Mouse (Mus musculus) thymus, adult 2 months (tissue): ENCODE data around the gene Atp2a2. TPM values are rescaled to one million over a fixed set of nuclear protein-coding genes. Genes with fewer than 3 reads are reported as not detected.
A peak's percentile ranks its signal among the peaks of the same experiment; 100 is the strongest.

Experiments
- DNase-seq: peaks from one replicate; pipeline ENCODE4 v3.0.0; 2021
- H3K27ac ChIP-seq: fragments of 200-500 bp; 2 replicates; pipeline ENCODE4 v1.5.1; 2012; ENCODE audit warnings: low read length, control low read depth; ENCODE audit not compliant: control insufficient read depth, insufficient read depth
- H3K27me3 ChIP-seq: fragments of 200-500 bp; 2 replicates; pipeline ENCODE4 v1.6.1; 2012; ENCODE audit warnings: mild to moderate bottlenecking, low read length, moderate library complexity, mixed read lengths; ENCODE audit not compliant: control insufficient read depth, insufficient read depth
- H3K36me3 ChIP-seq: fragments of 200-500 bp; 2 replicates; pipeline ENCODE4 v1.6.1; 2012; ENCODE audit warnings: mild to moderate bottlenecking, low read length, moderate library complexity; ENCODE audit not compliant: control insufficient read depth, insufficient read depth
- H3K4me1 ChIP-seq: fragments of 200-500 bp; replicated peaks from 2 replicates; pipeline ENCODE4 v1.6.1; 2012; ENCODE audit warnings: low read length; ENCODE audit not compliant: control insufficient read depth, insufficient read depth
- H3K4me3 ChIP-seq: fragments of 200-500 bp; 2 replicates; pipeline ENCODE4 v1.5.1; 2012; ENCODE audit warnings: mild to moderate bottlenecking, low read length, control low read depth, moderate library complexity; ENCODE audit not compliant: control insufficient read depth, insufficient read depth
- CTCF ChIP-seq: fragments of 200-500 bp; IDR thresholded peaks from 2 replicates; pipeline ENCODE4 v1.5.1; 2012; ENCODE audit warnings: mild to moderate bottlenecking, control low read depth, low read length, moderate library complexity, borderline replicate concordance; ENCODE audit not compliant: control insufficient read depth, poor library complexity, insufficient read depth; ENCODE audit errors: extremely low read depth
- POLR2A ChIP-seq: fragments of 200-500 bp; IDR thresholded peaks from 2 replicates; pipeline ENCODE4 v1.6.1; 2012; ENCODE audit warnings: mild to moderate bottlenecking, low read length, control low read depth, moderate library complexity; ENCODE audit not compliant: control insufficient read depth, poor library complexity, insufficient read depth; ENCODE audit errors: extremely low read depth
- WGBS: fragments of 180-500 bp; shearing (Covaris S2); methylation state at CpG from one replicate; pipeline ENCODE4 v1.1.7; 2018; 5-methylcytosine and 5-hydroxymethylcytosine counted together
- polyA plus RNA-seq: library from polyadenylated mRNA; depleted of rRNA; stranded (reverse); fragments of >200 nt; gene quantifications from 2 replicates; pipeline ENCODE4 v1.2.3, GENCODE M21; 2012

The Atp2a2 gene
- polyA plus RNA-seq, 1 experiment = 175 TPM

GRCm38 (mm10) chr5:122506462-122506861, 4.4 kb upstream of the Atp2a2 start:
- H3K4me1 ChIP-seq = peaks cover 9% of the 10 kb centered on the region
- no peaks in the 10 kb centered on the region for H3K27me3 ChIP-seq
- DNase-seq = no peak
- H3K27ac ChIP-seq = no peak overlapping the region
- 94% methylated on average over 3 of the region's 3 CpGs for WGBS
- no peak overlapping the region for H3K4me3 ChIP-seq
- no peaks in the 10 kb centered on the region for H3K36me3 ChIP-seq
- TF ChIP-seq POLR2A = no peak
- no peak for TF ChIP-seq CTCF

GRCm38 (mm10) chr5:122505554-122505953, 3.5 kb upstream of the Atp2a2 start:
- Histone ChIP-seq H3K4me1 (peaks cover 6% of the 10 kb centered on the region; the same call in 1 of the 2 replicates), H3K27me3 (no peaks in the 10 kb centered on the region), H3K27ac (no peak overlapping the region), H3K36me3 (no peaks in the 10 kb centered on the region), H3K4me3 (no peak overlapping the region)
- TF ChIP-seq POLR2A (no peak), CTCF (no peak)
- DNase-seq = no peak
- 95% methylated on average over 5 of the region's 5 CpGs for WGBS

- no peak for DNase-seq
- peaks cover 8% of the 10 kb centered on the region; the same call in 1 of the 2 replicates for H3K4me1 ChIP-seq
- WGBS = 92% methylated on average over 4 of the region's 4 CpGs
Measured at GRCm38 (mm10) chr5:122503760-122504119, 1.7 kb upstream of the Atp2a2 start.

GRCm38 (mm10) chr5:122503015-122503759, 1.2 kb upstream of the Atp2a2 start:
- Histone ChIP-seq H3K4me3 (peak overlapping the region; percentile 66), H3K27me3 (no peaks in the 10 kb centered on the region), H3K36me3 (no peaks in the 10 kb centered on the region), H3K27ac (no peak overlapping the region), H3K4me1 (peaks cover 8% of the 10 kb centered on the region; the same call in 1 of the 2 replicates)
- no peak for TF ChIP-seq CTCF
- TF ChIP-seq POLR2A = no peak
- 70% methylated on average over 15 of the region's 15 CpGs for WGBS
- no peak for DNase-seq

More at GRCm38 (mm10) chr5:122503760-122504119, 1.7 kb upstream of the Atp2a2 start:
- no peak for TF ChIP-seq POLR2A
- no peak for TF ChIP-seq CTCF
- Histone ChIP-seq H3K27me3 (no peaks in the 10 kb centered on the region), H3K36me3 (no peaks in the 10 kb centered on the region), H3K27ac (no peak overlapping the region), H3K4me3 (no peak overlapping the region)

- TF ChIP-seq POLR2A (no peak), CTCF (0 out of 2 replicates have a peak, but pooled peaks have one; percentile 7)
- Histone ChIP-seq H3K36me3 (no peaks in the 10 kb centered on the region), H3K4me3 (peak overlapping the region; percentile 87), H3K4me1 (peaks cover 8% of the 10 kb centered on the region; the same call in 1 of the 2 replicates), H3K27ac (peak overlapping the region; percentile 38), H3K27me3 (no peaks in the 10 kb centered on the region)
- under 1% methylated on average over 112 of the region's 113 CpGs for WGBS
- peak; percentile 48 for DNase-seq
Measured at GRCm38 (mm10) chr5:122501101-122502076, 636 bp downstream of the Atp2a2 start.

- H3K27me3 ChIP-seq = no peaks in the 10 kb centered on the region
Measured at GRCm38 (mm10) chr5:122500563-122500962, 1.5 kb downstream of the Atp2a2 start.

More at GRCm38 (mm10) chr5:122500563-122500962, 1.5 kb downstream of the Atp2a2 start:
- Histone ChIP-seq H3K4me3 (no peak overlapping the region), H3K27ac (no peak overlapping the region), H3K36me3 (peaks cover 6% of the 10 kb centered on the region), H3K4me1 (peaks cover 8% of the 10 kb centered on the region; the same call in 1 of the 2 replicates)
- WGBS = 39% methylated on average over 5 of the region's 5 CpGs
- TF ChIP-seq POLR2A (no peak), CTCF (no peak)
- DNase-seq = no peak
